In genomic region chr7:73741392-73741791, GRCm38 (mm10) we compare ENCODE assay signal across 8 mouse cellular contexts. TPM values are rescaled to one million over a fixed set of nuclear protein-coding genes. Genes with fewer than 3 reads are reported as not detected.
DNase-seq lines count a peak whose midpoint lies in the region; ATAC-seq and TF ChIP-seq lines count a peak whose summit lies in the region.

No protein-coding gene starts in this region.

- peak overlapping the region; percentile 89 for H3K27ac ChIP-seq in cortical plate, adult 2 months (ENCODE audit: insufficient read depth, low read length)
- H3K27ac ChIP-seq in hindbrain, embryonic 15.5 days (replicated peaks), result peak overlapping the region; percentile 89; the same call in 1 of the 2 replicates

- TF ChIP-seq CTCF in cortical plate, adult 2 months (IDR thresholded peaks at IDR 0.05; ENCODE audit: extremely low read depth, insufficient read depth, low read length), result no peak

- H3K4me1 ChIP-seq in cortical plate, adult 2 months (ENCODE audit: control insufficient read depth, insufficient read depth, low read length), result peaks cover 6% of the 10 kb centered on the region; the same call in 1 of the 2 replicates
- H3K4me1 ChIP-seq in hindbrain, embryonic 15.5 days (replicated peaks), result peaks cover 23% of the 10 kb centered on the region

- DNase-seq in embryo, embryonic 10.5 days (ENCODE audit: low spot score), result peak; percentile 17
- DNase-seq in embryo, embryonic 9.5 days (ENCODE audit: extremely low spot score), result no peak
- DNase-seq in lung, postnatal 36 days, result peak; percentile 50
- DNase-seq in ovary, adult 18-20 months (ENCODE audit: low spot score), result no peak
- DNase-seq in spleen, adult 18-20 months, result no peak
- no peak for DNase-seq in right cerebral cortex, postnatal 36 days (ENCODE audit: low spot score in 2 of 2)

- peak overlapping the region; percentile 89 for H3K4me3 ChIP-seq in cortical plate, adult 2 months (ENCODE audit: insufficient read depth, low read length)
- peak overlapping the region; percentile 61 for H3K4me3 ChIP-seq in hindbrain, embryonic 15.5 days

- ATAC-seq in hindbrain, embryonic 15.5 days (ENCODE audit: low FRiP score, low read depth), result no peak

- no peaks in the 10 kb centered on the region for H3K36me3 ChIP-seq in hindbrain, embryonic 15.5 days

- H3K4me2 ChIP-seq in hindbrain, embryonic 15.5 days, result peak overlapping the region; percentile 64

- no peaks in the 10 kb centered on the region for H3K9me3 ChIP-seq in hindbrain, embryonic 15.5 days

- 0 out of 2 replicates have a peak overlapping the region, but pooled peaks have one; percentile 78 for H3K9ac ChIP-seq in hindbrain, embryonic 15.5 days

- H3K27me3 ChIP-seq in hindbrain, embryonic 15.5 days, result no peaks in the 10 kb centered on the region

- no peak for TF ChIP-seq POLR2A in cortical plate, adult 2 months (IDR thresholded peaks at IDR 0.05; ENCODE audit: extremely low read depth, insufficient read depth, low read length)

- WGBS in hindbrain, embryonic 15.5 days, result 58% methylated on average over 5 of the region's 5 CpGs

RNA-seq across cellular contexts. Expression of gene Fam174b, which starts 1.3 kb away (rescaled TPM):
- 23.1 and 23.7 TPM in 2 replicates for polyA plus RNA-seq in cortical plate, adult 2 months (2012; rRNA removed)
- 40.2 and 40.6 TPM in 2 replicates for polyA plus RNA-seq in hindbrain, embryonic 15.5 days (2015; fragmentation: Nextera tagmentation; extraction: Ambion mirVana)

Comparison
In these comparisons a context has a peak if more than half of its experiments do, and no peak if none do; other contexts are left out.
1. DNase-seq: peak in embryo, embryonic 10.5 days (single experiment) and lung, postnatal 36 days (single experiment); none in embryo, embryonic 9.5 days (single experiment), ovary, adult 18-20 months (single experiment), spleen, adult 18-20 months (0 of 2) and right cerebral cortex, postnatal 36 days (0 of 2).